Mouse (Mus musculus): ENCODE measurements around the gene Stk24.
"Not testable (repeated sequence)": the region's sequence is repeated elsewhere in the genome, so short reads cannot be mapped to it uniquely, and the experiment has no call there.

Gene Stk24

GRCm38 (mm10) chr14:121379827-121380145 is at the start of gene Stk24:
Gene Stk24, minus strand, starts transcription at chr14:121380011.
- DNase-seq = no peak

- DNase-seq = no peak
Measured at GRCm38 (mm10) chr14:121428148-121428547, 48.3 kb upstream of the Stk24 start.

GRCm38 (mm10) chr14:121426743-121427142 is 46.9 kb upstream of the Stk24 start:
- no peak for DNase-seq

- no peak for DNase-seq
Measured at GRCm38 (mm10) chr14:121425004-121425793, 45.4 kb upstream of the Stk24 start.

- DNase-seq = no peak
Measured at GRCm38 (mm10) chr14:121423341-121423751, 43.5 kb upstream of the Stk24 start.

- no peak for DNase-seq
Measured at GRCm38 (mm10) chr14:121422664-121423340, 43.0 kb upstream of the Stk24 start.

- no peak for DNase-seq
Measured at GRCm38 (mm10) chr14:121422000-121422399, 42.2 kb upstream of the Stk24 start.

GRCm38 (mm10) chr14:121417594-121417993 is 37.8 kb upstream of the Stk24 start:
- DNase-seq = no peak

- no peak for DNase-seq
Measured at GRCm38 (mm10) chr14:121416626-121417319, 37.0 kb upstream of the Stk24 start.

- no peak for DNase-seq
Measured at GRCm38 (mm10) chr14:121414635-121415241, 34.9 kb upstream of the Stk24 start.

GRCm38 (mm10) chr14:121413726-121414125 is 33.9 kb upstream of the Stk24 start:
- DNase-seq = not testable (repeated sequence)

GRCm38 (mm10) chr14:121408944-121409343 is 29.1 kb upstream of the Stk24 start:
- DNase-seq = no peak

- DNase-seq = no peak
Measured at GRCm38 (mm10) chr14:121406943-121407342, 27.1 kb upstream of the Stk24 start.

GRCm38 (mm10) chr14:121405546-121405945 is 25.7 kb upstream of the Stk24 start:
- no peak for DNase-seq

GRCm38 (mm10) chr14:121405120-121405519 is 25.3 kb upstream of the Stk24 start:
- DNase-seq = peak; percentile 89

- DNase-seq = no peak
Measured at GRCm38 (mm10) chr14:121399676-121400075, 19.9 kb upstream of the Stk24 start.

GRCm38 (mm10) chr14:121397471-121397870 is 17.7 kb upstream of the Stk24 start:
- DNase-seq = peak; percentile 23

GRCm38 (mm10) chr14:121395125-121395524 is 15.3 kb upstream of the Stk24 start:
- no peak for DNase-seq

GRCm38 (mm10) chr14:121391927-121392326 is 12.1 kb upstream of the Stk24 start:
- DNase-seq = no peak

GRCm38 (mm10) chr14:121387760-121388159 is 7.9 kb upstream of the Stk24 start:
- peak; percentile 44 for DNase-seq

GRCm38 (mm10) chr14:121385440-121385839 is 5.6 kb upstream of the Stk24 start:
- DNase-seq = no peak

- DNase-seq = peak; percentile 68
Measured at GRCm38 (mm10) chr14:121383801-121384200, 4.0 kb upstream of the Stk24 start.

- peak; percentile 86 for DNase-seq
Measured at GRCm38 (mm10) chr14:121379116-121379826, 540 bp downstream of the Stk24 start.
